Mouse (Mus musculus) B cell, adult 67 days (primary cell): Measurements from ENCODE around the gene Gpsm3. TPM values are rescaled to one million over a fixed set of nuclear protein-coding genes. Genes with fewer than 3 reads are reported as not detected.

Experiments used
- total RNA-seq, 2 experiments: library from RNA; stranded (reverse); gene quantifications; 4 replicates each; pipeline ENCODE4 v1.2.4; 2023

The Gpsm3 gene
- 100 to 1,000 TPM; 132 to 134 TPM for total RNA-seq

DNA sequence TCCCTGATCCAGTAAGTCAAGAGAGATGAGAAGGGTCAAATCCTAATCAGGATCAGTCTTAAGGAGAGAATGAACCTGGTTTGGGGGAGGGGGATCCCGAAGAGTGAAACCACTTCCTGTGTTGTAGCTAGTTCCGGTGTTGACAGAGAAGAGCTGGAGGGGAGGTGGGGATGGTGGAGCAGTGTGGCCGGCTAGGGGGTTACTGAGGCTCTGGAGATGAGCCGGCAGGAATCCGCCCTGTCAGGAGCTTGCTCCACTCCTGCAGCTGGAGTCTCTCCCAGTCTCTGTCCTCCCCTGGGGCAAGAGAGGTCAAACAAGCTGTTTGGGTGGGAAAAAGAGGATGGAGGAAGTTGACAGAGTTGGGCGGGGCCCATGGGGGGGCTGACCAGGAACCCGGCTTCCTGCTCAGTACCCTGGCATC lies at the start of gene Gpsm3:
Gpsm3 (plus strand) TSS at position 126 of the 421 bp plus-strand sequence.

GRCm38 (mm10) chr17:34564003-34564421 lies 25.6 kb upstream of the Gpsm3 start, which contains the start of gene Notch4:
TSS of gene Notch4 (plus strand) at chr17:34564268.

GRCm38 (mm10) chr17:34591029-34591993 lies 1.7 kb downstream of the Gpsm3 start, which contains the start of gene Pbx2:
TSS of gene Pbx2 (plus strand) at chr17:34591266.

GRCm38 (mm10) chr17:34597566-34598095 lies 8.0 kb downstream of the Gpsm3 start, which contains the start of gene Ager:
TSS of gene Ager (plus strand) at chr17:34597862.

DNA sequence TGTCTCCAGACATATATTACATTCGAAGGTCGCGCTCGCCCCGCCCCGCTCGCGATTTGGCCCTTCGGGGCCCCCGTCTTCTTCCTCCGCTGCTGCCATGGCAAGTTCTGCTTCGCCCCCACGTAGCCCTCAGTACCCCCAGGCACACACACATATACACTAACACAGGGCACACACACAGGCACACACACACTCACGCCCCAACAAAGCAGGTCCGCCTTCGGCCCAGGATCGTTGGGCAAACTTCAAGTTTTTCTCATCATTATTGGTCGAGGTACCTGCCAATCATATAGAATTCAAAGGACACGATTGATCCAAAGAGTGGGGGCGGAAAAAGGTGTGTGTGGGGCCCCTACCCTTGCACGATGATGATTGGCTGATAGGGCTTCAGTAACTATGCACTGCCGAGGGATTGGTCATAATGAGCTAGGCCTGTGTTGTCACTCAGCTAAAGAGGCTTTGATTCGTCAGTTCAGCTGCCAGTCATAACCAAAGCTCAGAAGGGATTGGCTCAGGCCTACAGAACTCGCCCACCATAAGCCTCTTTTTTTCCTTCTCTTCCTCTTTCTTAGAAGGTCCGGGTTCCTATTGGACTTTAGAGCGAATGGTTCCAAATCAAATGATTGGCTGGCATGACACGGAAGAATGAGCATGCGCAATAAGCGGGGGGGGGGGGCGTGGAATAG lies 13.9 kb downstream of the Gpsm3 start, which contains the start of gene Rnf5:
Rnf5 (minus strand) TSS at position 316 of the 686 bp plus-strand sequence.

GRCm38 (mm10) chr17:34604061-34604508 lies 14.5 kb downstream of the Gpsm3 start, which contains the start of gene Agpat1:
TSS of gene Agpat1 (plus strand) at chr17:34604262.

DNA sequence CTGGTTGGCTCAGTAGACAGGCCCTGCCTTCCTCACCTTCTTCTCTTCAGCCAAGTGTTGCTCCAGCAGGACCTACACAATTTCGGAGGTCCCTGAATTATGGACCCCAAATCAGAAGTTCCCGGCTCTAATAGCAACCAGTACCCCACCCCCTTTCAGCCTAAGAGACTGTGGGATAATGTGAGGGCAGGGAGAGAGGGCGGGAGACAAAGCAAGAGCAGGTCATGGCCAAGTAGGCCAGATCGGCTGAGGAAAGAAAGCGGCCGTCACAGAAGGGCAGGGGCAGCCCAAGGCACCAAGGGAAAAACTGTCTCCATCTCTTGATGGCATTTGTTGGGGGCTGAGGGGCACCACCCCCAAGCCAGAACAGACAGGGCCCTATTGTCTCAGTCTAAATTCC lies 26.3 kb downstream of the Gpsm3 start, which contains the start of gene Egfl8:
Egfl8 (minus strand) TSS at position 101 of the 400 bp plus-strand sequence.

DNA sequence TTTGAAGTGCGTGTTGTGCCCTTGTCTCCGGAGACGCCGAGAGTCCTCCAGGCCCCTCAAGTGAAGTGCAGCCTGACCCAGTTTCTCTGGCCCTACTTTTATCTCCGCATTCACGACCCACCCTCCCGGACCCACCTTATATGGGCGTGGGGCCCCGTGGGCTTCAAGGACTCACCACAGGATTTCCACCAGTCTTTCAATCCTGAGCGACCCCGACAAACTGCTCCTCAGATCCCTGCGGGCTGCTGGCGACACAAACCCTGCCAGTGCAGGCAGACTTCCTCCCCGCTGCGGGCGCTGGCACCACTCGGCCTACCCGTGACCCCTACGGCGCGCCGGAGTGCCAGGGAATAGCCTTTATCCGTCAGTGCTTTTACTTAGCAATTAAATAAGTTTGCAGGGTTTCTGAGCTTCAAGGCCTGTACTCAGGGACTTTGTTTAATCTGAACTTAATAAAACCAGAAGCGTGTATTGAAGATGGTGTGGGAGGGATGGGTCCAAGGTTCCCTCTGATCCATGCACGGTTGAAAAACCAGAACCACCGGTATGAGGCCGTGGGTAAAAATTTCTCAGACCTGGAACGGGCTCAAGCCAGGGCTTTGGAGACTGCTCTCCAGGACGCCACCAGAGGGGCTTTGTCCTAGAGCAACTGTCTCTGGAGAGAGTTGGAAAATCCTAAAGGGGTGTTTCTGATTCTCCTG lies 38.5 kb downstream of the Gpsm3 start, which contains the start of gene Ppt2:
Ppt2 (minus strand) TSS at position 568 of the 701 bp plus-strand sequence.

GRCm38 (mm10) chr17:34629221-34629751 lies 39.7 kb downstream of the Gpsm3 start, which contains the start of gene Prrt1:
TSS of gene Prrt1 (plus strand) at chr17:34629533.

Other genes starting within 250 kb of the Gpsm3 start
- gene Btnl2, start 235.0 kb upstream of the Gpsm3 start, total RNA-seq = 10 to 100 TPM in 1 of 2 experiments, 1 to 10 TPM in 1; 9.3 to 12.5 TPM
- 1 to 10 TPM; 2.7 to 4.5 TPM for gene Btnl1, start 212.7 kb upstream of the Gpsm3 start, total RNA-seq
- 10 to 100 TPM; 14.3 to 15.6 TPM for gene BC051142, start 191.0 kb upstream of the Gpsm3 start, total RNA-seq
- gene Btnl4, start 112.5 kb upstream of the Gpsm3 start, total RNA-seq = not detected
- gene Btnl6, start 72.5 kb upstream of the Gpsm3 start, total RNA-seq = not detected
- gene Notch4, start 25.5 kb upstream of the Gpsm3 start, total RNA-seq = 1 to 10 TPM; 1.0 to 1.9 TPM
- 10 to 100 TPM; 54.9 to 59.0 TPM for gene Pbx2, start 1.5 kb downstream of the Gpsm3 start, total RNA-seq
- gene Ager, start 8.1 kb downstream of the Gpsm3 start, total RNA-seq = 1 to 10 TPM; 5.3 to 5.8 TPM
- 10 to 100 TPM; 41.4 to 42.3 TPM for gene Rnf5, start 13.9 kb downstream of the Gpsm3 start, total RNA-seq
- 10 to 100 TPM; 67.5 to 72.5 TPM for gene Agpat1, start 14.5 kb downstream of the Gpsm3 start, total RNA-seq
- gene Egfl8, start 26.2 kb downstream of the Gpsm3 start, total RNA-seq = not detected
- gene Ppt2, start 38.7 kb downstream of the Gpsm3 start, total RNA-seq = 1 to 10 TPM; 2.1 to 6.8 TPM
- not detected for gene Prrt1, start 39.7 kb downstream of the Gpsm3 start, total RNA-seq
- gene Fkbpl, start 55.0 kb downstream of the Gpsm3 start, total RNA-seq = 1 to 10 TPM; 2.9 to 5.3 TPM
- 10 to 100 TPM; 81.4 to 84.7 TPM for gene Atf6b, start 57.3 kb downstream of the Gpsm3 start, total RNA-seq
- gene Tnxb, start 80.7 kb downstream of the Gpsm3 start, total RNA-seq = not detected
- 1 to 10 TPM in 1 of 2 experiments, under 1 TPM in 1; 0.47 to 1.2 TPM for gene C4b, start 154.1 kb downstream of the Gpsm3 start, total RNA-seq
- gene Cyp21a1, start 214.8 kb downstream of the Gpsm3 start, total RNA-seq = not detected
- 10 to 100 TPM; 57.8 to 67.8 TPM for gene Stk19, start 247.1 kb downstream of the Gpsm3 start, total RNA-seq
- gene Dxo, start 247.2 kb downstream of the Gpsm3 start, total RNA-seq = 10 to 100 TPM; 87.2 to 90.1 TPM